Mouse (Mus musculus) lung, postnatal 25 days (tissue): ENCODE results near the gene Fcho2.

Experiments
- DNase-seq: peaks from one replicate; pipeline ENCODE4 v3.0.0; 2022; ENCODE audit warnings: low spot score

Fcho2 gene

GRCm38 (mm10) chr13:98679230-98679629 is 136.0 kb downstream of the Fcho2 start:
- DNase-seq = no peak

GRCm38 (mm10) chr13:98673922-98674321 is 141.3 kb downstream of the Fcho2 start:
- no peak for DNase-seq
